Mouse (Mus musculus): ENCODE measurements around the gene Kncn.

GRCm38 (mm10) chr4:115850111-115850510 lies 34.1 kb upstream of the Kncn start:
- TF ChIP-seq POLR2A (IDR thresholded peaks at IDR 0.05; ENCODE audit: low read depth, low read length), result no peak
- no peak for TF ChIP-seq CTCF (conservative IDR thresholded peaks at IDR 0.05; ENCODE audit: insufficient read depth, insufficient read length, low read depth, low read length)

Measured in kidney, adult 2 months (tissue).